Mouse (Mus musculus) CH12F3 (cell line): ENCODE results near the gene Togaram1.

Experiments used
- in situ Hi-C: fragments of 300-500 bp; cut with MboI; formaldehyde crosslinking; loops from 2 replicates; pipeline ENCODE4 v1.14.3; 2020; ENCODE audit warnings: low sequenced_read_pairs

Togaram1 gene

GRCm38 (mm10) chr12:65048799-65049198 lies 83.2 kb downstream of the Togaram1 start:
- in situ Hi-C loops, result no loop called here

DNA sequence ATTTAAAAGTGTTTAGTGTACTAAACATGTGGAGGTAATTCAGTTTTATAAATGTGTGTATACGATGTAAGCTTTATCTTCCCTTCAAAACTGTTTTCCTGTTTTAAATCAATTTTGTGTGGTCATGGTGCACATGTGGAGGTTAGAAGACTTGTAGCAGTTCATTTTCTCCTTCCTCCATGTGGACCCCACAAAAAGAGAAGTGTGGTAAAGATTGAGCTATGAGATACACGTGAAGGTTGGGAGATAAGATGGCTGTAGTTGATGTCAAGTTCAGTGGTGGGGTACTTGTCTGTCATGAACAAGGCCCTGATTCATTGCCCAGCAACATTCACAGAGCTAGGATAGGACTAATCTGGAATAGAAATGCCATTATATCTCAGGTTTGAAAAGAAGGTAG lies 92.6 kb downstream of the Togaram1 start:
- in situ Hi-C loops, result loop anchor here (10.0 kb wide), 1 partner anchor 63 kb away; no protein-coding TSS in a partner anchor

DNA sequence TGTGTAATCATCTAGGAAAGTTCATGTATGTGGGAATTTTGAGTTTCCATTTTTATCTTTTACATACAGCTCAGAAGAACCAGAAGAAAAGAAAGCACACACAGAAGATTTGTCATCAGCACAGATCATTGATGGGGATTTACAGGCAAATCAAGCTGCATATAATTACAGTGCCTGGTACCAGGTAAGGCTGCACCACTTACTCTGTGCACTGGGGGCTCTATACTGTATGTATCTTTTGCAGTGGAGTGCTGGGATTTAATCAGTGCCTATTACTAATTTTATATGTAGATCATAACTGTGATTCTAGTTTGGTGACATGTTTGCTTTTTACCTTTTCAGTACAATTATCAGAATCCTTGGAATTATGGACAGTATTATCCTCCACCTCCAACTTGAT lies 95.5 kb downstream of the Togaram1 start:
- in situ Hi-C loops, result no loop called here

GRCm38 (mm10) chr12:65065241-65065640 lies 99.6 kb downstream of the Togaram1 start:
- in situ Hi-C loops, result no loop called here

- in situ Hi-C loops, result no loop called here
Measured at GRCm38 (mm10) chr12:65066234-65066633, 100.6 kb downstream of the Togaram1 start.

- in situ Hi-C loops, result no loop called here
Measured at GRCm38 (mm10) chr12:65068409-65068808, 102.8 kb downstream of the Togaram1 start.
